Mouse (Mus musculus): ENCODE data around the gene Abi3bp. TPM values are rescaled to one million over a fixed set of nuclear protein-coding genes. Genes with fewer than 3 reads are reported as not detected.

Gene Abi3bp
- total RNA-seq (2022): 1 to 10 TPM; 4.2 to 9.5 (median 6.3) TPM

- peak; percentile 12 for DNase-seq
Measured at GRCm38 (mm10) chr16:56477677-56478574, at the start of gene Abi3bp. Gene Abi3bp (plus strand): TSS chr16:56477878.

GRCm38 (mm10) chr16:56435293-56436185, 42.1 kb upstream of the Abi3bp start:
- no peak for DNase-seq

GRCm38 (mm10) chr16:56440243-56440642, 37.4 kb upstream of the Abi3bp start:
- DNase-seq: no peak

- no peak for DNase-seq
Measured at GRCm38 (mm10) chr16:56441113-56441512, 36.6 kb upstream of the Abi3bp start.

GRCm38 (mm10) chr16:56441658-56442344, 35.9 kb upstream of the Abi3bp start:
- DNase-seq: no peak

GRCm38 (mm10) chr16:56451482-56451881, 26.2 kb upstream of the Abi3bp start:
- no peak for DNase-seq

GRCm38 (mm10) chr16:56451923-56452322, 25.8 kb upstream of the Abi3bp start:
- DNase-seq: no peak

- DNase-seq: no peak
Measured at GRCm38 (mm10) chr16:56458052-56458754, 19.5 kb upstream of the Abi3bp start.

GRCm38 (mm10) chr16:56473160-56473559, 4.5 kb upstream of the Abi3bp start:
- no peak for DNase-seq

GRCm38 (mm10) chr16:56475676-56476075, 2.0 kb upstream of the Abi3bp start:
- no peak for DNase-seq

- no peak for DNase-seq
Measured at GRCm38 (mm10) chr16:56478575-56479191, 1.0 kb downstream of the Abi3bp start.

- DNase-seq: no peak
Measured at GRCm38 (mm10) chr16:56483466-56483865, 5.8 kb downstream of the Abi3bp start.

- DNase-seq: no peak
Measured at GRCm38 (mm10) chr16:56486461-56486860, 8.8 kb downstream of the Abi3bp start.

GRCm38 (mm10) chr16:56490861-56491260, 13.2 kb downstream of the Abi3bp start:
- DNase-seq: no peak

- no peak for DNase-seq
Measured at GRCm38 (mm10) chr16:56495266-56495665, 17.6 kb downstream of the Abi3bp start.

GRCm38 (mm10) chr16:56496743-56497142, 19.1 kb downstream of the Abi3bp start:
- DNase-seq: no peak

GRCm38 (mm10) chr16:56498680-56499079, 21.0 kb downstream of the Abi3bp start:
- DNase-seq: no peak

GRCm38 (mm10) chr16:56500441-56500840, 22.8 kb downstream of the Abi3bp start:
- DNase-seq: no peak

GRCm38 (mm10) chr16:56501101-56501500, 23.4 kb downstream of the Abi3bp start:
- DNase-seq: no peak

- DNase-seq: no peak
Measured at GRCm38 (mm10) chr16:56501513-56501912, 23.8 kb downstream of the Abi3bp start.

GRCm38 (mm10) chr16:56502134-56502533, 24.5 kb downstream of the Abi3bp start:
- peak; percentile 24 for DNase-seq

Measured in adrenal gland, adult 8-10 months (tissue).